Mouse (Mus musculus) kidney, postnatal 0 days (tissue): ENCODE measurements around the gene Ms4a2. TPM values are rescaled to one million over a fixed set of nuclear protein-coding genes. Genes with fewer than 3 reads are reported as not detected.

Experiments used
- ATAC-seq: fragments of 200-750 bp; cut with Nextera tagmentation; replicated peaks from 2 replicates; pipeline ENCODE4 v1.8.0; 2017; ENCODE audit warnings: low read depth, moderate number of reproducible peaks, moderate TSS enrichment, moderate library complexity; ENCODE audit not compliant: low FRiP score
- DNase-seq: peaks from one replicate; pipeline ENCODE4 v3.0.0-alpha.2; 2016; ENCODE audit warnings: low spot score
- H3K27ac ChIP-seq: fragments of 300-500 bp; sonication (generic); 2 replicates; pipeline ENCODE4 v1.5.1; 2014; ENCODE audit warnings: mild to moderate bottlenecking
- H3K27me3 ChIP-seq: fragments of 300-500 bp; sonication (generic); 2 replicates; pipeline ENCODE4 v1.6.1; 2014; ENCODE audit warnings: low read length, mixed read lengths; ENCODE audit not compliant: insufficient read depth
- H3K36me3 ChIP-seq: fragments of 300-500 bp; sonication (generic); 2 replicates; pipeline ENCODE4 v1.6.1; 2014; ENCODE audit warnings: low read length, mixed read lengths; ENCODE audit not compliant: insufficient read depth
- H3K4me1 ChIP-seq: fragments of 300-500 bp; sonication (generic); replicated peaks from 2 replicates; pipeline ENCODE4 v1.6.1; 2014; ENCODE audit warnings: antibody characterized with exemption, low read length, mixed read lengths; ENCODE audit not compliant: insufficient read depth
- H3K4me2 ChIP-seq: fragments of 300-500 bp; sonication (generic); 2 replicates; pipeline ENCODE4 v1.6.1; 2014; ENCODE audit warnings: mild to moderate bottlenecking, low read length, moderate library complexity, mixed read lengths
- H3K4me3 ChIP-seq: fragments of 300-500 bp; sonication (generic); replicated peaks from 2 replicates; pipeline ENCODE4 v1.5.1; 2014; ENCODE audit warnings: low read depth, low read length
- H3K9ac ChIP-seq: fragments of 300-500 bp; sonication (generic); 2 replicates; pipeline ENCODE4 v1.6.1; 2014; ENCODE audit warnings: low read depth, low read length
- H3K9me3 ChIP-seq: fragments of 300-500 bp; sonication (generic); replicated peaks from 2 replicates; pipeline ENCODE4 v1.6.1; 2016; ENCODE audit warnings: low read length, inconsistent platforms, mixed read lengths
- CTCF ChIP-seq: IDR thresholded peaks from 2 replicates; pipeline ENCODE4 v1.5.1; 2016; ENCODE audit warnings: antibody characterized with exemption, low read depth, mild to moderate bottlenecking, moderate library complexity
- WGBS: fragments of 180-500 bp; shearing (Covaris S2); extraction: QIAGEN DNeasy Blood & Tissue Kit; methylation state at CpG from one replicate; pipeline ENCODE4 v1.1.7; 2014; 5-methylcytosine and 5-hydroxymethylcytosine counted together
- polyA plus RNA-seq: library from polyadenylated mRNA; unstranded; fragments of >200 nt; fragmentation: Nextera tagmentation; extraction: Ambion mirVana; gene quantifications from 2 replicates; pipeline ENCODE4 v1.2.1, GENCODE M21; 2015

Ms4a2 gene
- polyA plus RNA-seq, result 4.6 and 4.8 TPM in 2 replicates

DNA sequence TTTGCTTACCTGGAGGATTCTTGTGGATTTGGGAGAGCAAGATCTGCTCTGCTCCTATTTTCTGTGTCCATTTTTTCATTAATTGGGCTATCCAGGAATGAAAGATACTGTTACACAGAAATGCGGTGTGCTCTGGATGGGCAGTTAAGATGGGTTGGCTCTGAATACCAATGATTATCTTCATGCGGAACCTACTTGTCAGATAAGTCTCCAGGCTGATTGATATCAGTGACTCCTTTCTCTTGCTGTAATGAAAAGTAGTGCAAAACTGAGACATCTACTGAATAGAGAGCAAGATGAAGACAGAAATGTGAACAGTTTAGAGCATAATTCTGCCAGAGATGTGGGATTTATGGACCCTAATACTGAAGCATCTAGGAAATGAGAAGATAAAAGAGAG, at the start of gene Ms4a2:
Ms4a2 (minus strand) TSS at position 169 of the 400 bp plus-strand sequence.
- Histone ChIP-seq H3K4me1 (no peaks in the 10 kb centered on the region), H3K9me3 (no peaks in the 10 kb centered on the region), H3K4me3 (no peak within 1 kb of the TSS), H3K36me3 (no peaks in the 10 kb centered on the region), H3K9ac (no peak within 1 kb of the TSS), H3K4me2 (no peak within 1 kb of the TSS), H3K27me3 (no peaks in the 10 kb centered on the region), H3K27ac (no peak within 1 kb of the TSS)
- DNase-seq (peak; percentile 56), ATAC-seq (no peak)
- WGBS, result 48% methylated on average over 2 of the region's 2 CpGs
- no peak for TF ChIP-seq CTCF

DNA sequence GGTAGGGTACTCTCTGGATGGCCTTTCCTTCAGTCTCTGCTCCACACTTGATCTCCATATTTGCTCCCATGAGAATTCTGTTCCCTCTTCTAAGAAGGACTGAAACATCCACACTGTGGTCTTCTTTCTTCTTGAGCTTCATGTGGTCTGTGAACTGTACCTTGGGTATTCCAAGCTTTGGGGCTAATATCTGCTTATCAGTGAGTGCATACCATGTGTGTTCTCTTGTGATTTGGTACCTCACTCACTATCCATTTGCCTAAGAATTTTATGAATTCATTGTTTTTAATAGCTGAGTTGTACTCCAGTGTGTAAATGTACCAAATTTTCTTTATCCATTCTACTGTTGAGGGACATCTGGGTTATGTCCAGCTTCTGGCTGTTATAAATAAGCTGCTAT, 38.0 kb upstream of the Ms4a2 start:
- Histone ChIP-seq H3K9me3 (no peaks in the 10 kb centered on the region), H3K4me3 (no peak overlapping the region), H3K27me3 (no peaks in the 10 kb centered on the region), H3K9ac (no peak overlapping the region), H3K4me2 (no peak overlapping the region), H3K4me1 (no peaks in the 10 kb centered on the region), H3K27ac (no peak overlapping the region), H3K36me3 (no peaks in the 10 kb centered on the region)
- TF ChIP-seq CTCF, result no peak
- DNase-seq (no peak), ATAC-seq (no peak)

DNA sequence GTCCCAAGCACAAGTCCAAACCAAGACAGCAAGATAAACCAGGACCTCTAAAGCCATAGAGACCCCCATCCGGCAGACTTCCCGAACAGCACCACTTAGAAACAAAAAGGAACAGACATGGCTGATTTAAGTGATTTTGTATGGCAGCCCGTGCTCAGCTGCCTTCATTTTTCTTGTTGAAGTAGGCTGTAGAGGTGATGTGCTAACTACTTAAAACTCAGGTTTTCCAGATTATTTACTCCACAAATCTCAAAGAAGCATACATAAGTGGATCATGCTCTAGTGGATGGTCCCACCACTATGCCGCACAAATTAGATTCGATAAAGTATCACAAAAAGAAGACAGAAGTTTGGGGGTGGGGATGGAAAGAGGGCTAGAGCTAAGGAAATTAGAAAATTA, 36.9 kb upstream of the Ms4a2 start, which contains the start of gene Oosp2:
Oosp2 (minus strand) TSS at position 101 of the 400 bp plus-strand sequence.
- no peak for TF ChIP-seq CTCF
- ATAC-seq (no peak), DNase-seq (no peak)
- H3K4me3 ChIP-seq, result no peak within 1 kb of the TSS
- H3K27me3 ChIP-seq, result no peaks in the 10 kb centered on the region
- 89% methylated on average over 5 of the region's 5 CpGs for WGBS
- H3K4me1 ChIP-seq, result no peaks in the 10 kb centered on the region
- H3K9me3 ChIP-seq, result no peaks in the 10 kb centered on the region
- H3K36me3 ChIP-seq, result no peaks in the 10 kb centered on the region
- H3K9ac ChIP-seq, result no peak within 1 kb of the TSS
- H3K4me2 ChIP-seq, result no peak within 1 kb of the TSS
- H3K27ac ChIP-seq, result no peak within 1 kb of the TSS

DNA sequence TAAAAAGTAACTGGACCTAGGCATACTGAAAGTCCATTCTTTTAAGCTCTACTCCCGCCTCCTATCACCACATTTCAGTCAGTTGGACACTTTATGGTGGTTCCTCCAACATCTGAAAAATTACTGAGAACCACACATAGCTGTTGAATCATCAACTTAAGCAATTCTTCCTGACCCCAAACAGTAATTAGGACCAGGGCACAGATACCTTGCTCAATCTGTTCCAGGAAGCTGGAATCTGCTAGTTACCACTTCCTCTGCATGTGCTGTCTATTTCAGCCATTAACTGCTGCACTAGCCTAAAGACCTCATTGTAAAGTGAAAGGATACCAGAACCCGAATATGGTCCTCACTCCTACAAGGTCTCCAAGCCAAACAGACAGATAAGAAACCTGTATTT, 35.6 kb upstream of the Ms4a2 start:
- WGBS, result 71% methylated on average over 2 of the region's 2 CpGs
- no peak for TF ChIP-seq CTCF
- Histone ChIP-seq H3K4me1 (no peaks in the 10 kb centered on the region), H3K36me3 (no peaks in the 10 kb centered on the region), H3K4me2 (no peak overlapping the region), H3K27me3 (no peaks in the 10 kb centered on the region), H3K9ac (no peak overlapping the region), H3K27ac (no peak overlapping the region), H3K9me3 (no peaks in the 10 kb centered on the region), H3K4me3 (no peak overlapping the region)
- ATAC-seq (no peak), DNase-seq (no peak)

DNA sequence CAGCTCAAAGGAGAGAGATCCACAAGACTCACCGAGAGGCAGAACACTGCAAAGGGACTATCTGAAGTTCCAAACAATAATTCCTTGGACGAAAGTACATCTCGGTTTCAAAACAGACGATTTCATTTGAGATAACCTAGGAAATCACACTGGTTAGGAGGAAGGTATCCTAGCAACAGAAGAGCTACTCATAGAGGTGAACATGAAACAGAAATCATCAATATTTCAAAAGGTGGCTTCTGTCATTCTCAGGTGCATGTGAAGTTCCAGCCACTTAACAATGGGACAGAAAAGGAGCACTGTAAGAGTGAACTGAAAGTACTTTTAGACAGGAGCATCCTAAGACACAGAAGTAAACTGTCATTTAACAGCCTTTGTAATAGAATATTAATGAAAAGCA, 26.0 kb upstream of the Ms4a2 start:
- H3K9ac ChIP-seq, result no peak overlapping the region
- no peak for ATAC-seq
- H3K36me3 ChIP-seq, result no peaks in the 10 kb centered on the region
- 79% methylated on average over 4 of the region's 4 CpGs for WGBS
- no peaks in the 10 kb centered on the region for H3K9me3 ChIP-seq
- DNase-seq, result no peak
- H3K4me2 ChIP-seq, result no peak overlapping the region
- no peak overlapping the region for H3K4me3 ChIP-seq
- no peak for TF ChIP-seq CTCF
- no peak overlapping the region for H3K27ac ChIP-seq
- H3K27me3 ChIP-seq, result no peaks in the 10 kb centered on the region
- H3K4me1 ChIP-seq, result no peaks in the 10 kb centered on the region

DNA sequence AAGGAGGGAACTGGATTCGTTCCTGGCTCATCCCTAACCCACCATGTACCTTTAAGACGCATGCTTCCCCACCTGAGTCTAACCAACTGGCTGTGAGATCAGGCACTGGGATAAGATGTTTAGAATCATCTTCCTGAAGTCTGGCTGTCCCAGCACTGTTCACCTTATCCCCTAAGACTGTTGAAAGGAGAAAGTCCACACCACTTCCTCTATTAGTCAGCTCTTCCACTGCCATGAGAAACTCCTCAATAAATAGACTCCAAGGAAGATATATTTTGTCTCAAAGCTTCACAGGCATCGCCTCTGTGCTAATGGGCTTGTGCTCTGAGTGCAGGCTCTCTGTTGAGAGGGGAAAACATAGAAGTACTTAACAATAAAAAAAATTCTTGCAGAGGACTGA, 22.6 kb upstream of the Ms4a2 start:
- 81% methylated on average over 3 of the region's 3 CpGs for WGBS
- H3K4me2 ChIP-seq, result no peak overlapping the region
- ATAC-seq (no peak), DNase-seq (no peak)
- TF ChIP-seq CTCF, result no peak
- no peak overlapping the region for H3K27ac ChIP-seq
- no peak overlapping the region for H3K9ac ChIP-seq
- no peak overlapping the region for H3K4me3 ChIP-seq
- no peaks in the 10 kb centered on the region for H3K9me3 ChIP-seq
- no peaks in the 10 kb centered on the region for H3K36me3 ChIP-seq
- no peaks in the 10 kb centered on the region for H3K27me3 ChIP-seq
- no peaks in the 10 kb centered on the region for H3K4me1 ChIP-seq

DNA sequence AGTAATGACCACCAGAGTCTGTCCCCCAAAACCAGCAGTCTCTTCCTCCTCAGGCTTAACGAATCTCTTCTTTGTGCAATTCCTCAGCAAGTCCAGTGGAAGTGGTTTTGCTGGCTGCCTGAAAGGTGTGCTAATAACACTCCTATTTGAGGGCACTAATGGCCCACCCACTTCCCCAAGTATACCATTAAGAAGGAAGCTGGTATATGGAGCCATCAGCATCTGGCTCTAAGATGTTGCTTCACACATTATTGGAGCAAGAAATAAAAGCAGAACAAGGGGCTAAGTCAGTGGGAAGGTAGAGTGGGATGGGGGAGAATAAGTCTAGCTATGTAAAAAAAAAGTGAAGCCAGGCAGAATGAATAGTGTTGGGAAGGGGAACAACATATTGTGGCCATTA, 17.2 kb upstream of the Ms4a2 start, which contains the start of gene Ms4a3:
Ms4a3 (minus strand) TSS at position 120 of the 400 bp plus-strand sequence.
- Histone ChIP-seq H3K27ac (no peak within 1 kb of the TSS), H3K4me1 (no peaks in the 10 kb centered on the region), H3K36me3 (no peaks in the 10 kb centered on the region), H3K4me2 (no peak within 1 kb of the TSS), H3K9ac (no peak within 1 kb of the TSS), H3K27me3 (no peaks in the 10 kb centered on the region), H3K4me3 (no peak within 1 kb of the TSS), H3K9me3 (no peaks in the 10 kb centered on the region)
- TF ChIP-seq CTCF, result no peak
- ATAC-seq (no peak), DNase-seq (no peak)
- WGBS, result 71% methylated on average over 1 of the region's 1 CpGs
